Mouse (Mus musculus): ENCODE results near the gene Cep41. TPM values are rescaled to one million over a fixed set of nuclear protein-coding genes. Genes with fewer than 3 reads are reported as not detected.

Gene Cep41
- polyA plus RNA-seq, 1 experiment from 2014 or later = 19.7 TPM

DNA sequence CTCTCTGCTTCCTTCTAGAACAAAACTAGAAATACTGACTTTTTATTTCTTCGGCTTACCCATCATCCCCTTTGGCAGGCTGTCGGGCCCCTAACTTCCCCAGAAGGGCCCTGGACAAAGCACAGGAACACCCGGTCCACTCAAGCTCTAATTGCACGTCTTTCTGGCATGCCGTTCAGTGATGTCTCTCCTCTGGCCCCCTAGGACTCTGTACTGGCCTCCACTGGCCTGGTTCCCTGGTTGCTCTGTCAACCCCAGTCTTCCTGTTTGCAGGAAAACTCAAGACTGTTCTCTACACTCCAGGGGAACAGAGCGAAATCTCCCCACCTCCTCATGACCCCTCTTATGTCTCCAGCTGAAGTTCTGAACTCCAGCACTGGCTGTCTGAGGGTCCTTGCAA, 74.8 kb downstream of the Cep41 start:
- DNase-seq (ENCODE audit: low spot score) (peak; percentile 29), ATAC-seq (ENCODE audit: low FRiP score) (no peak)
- Histone ChIP-seq H3K27me3 (ENCODE audit: control insufficient read depth, insufficient read depth, low read length) (no peaks in the 10 kb centered on the region), H3K27ac (ENCODE audit: low read depth, low read length) (peak overlapping the region; percentile 84; the same call in 1 of the 2 replicates), H3K9ac (ENCODE audit: low read depth, low read length) (no peak overlapping the region), H3K9me3 (ENCODE audit: control insufficient read depth, low read length) (no peaks in the 10 kb centered on the region), H3K4me1 (replicated peaks; ENCODE audit: control insufficient read depth, insufficient read depth, low read length) (peaks cover 16% of the 10 kb centered on the region; the same call in 1 of the 2 replicates), H3K36me3 (ENCODE audit: control insufficient read depth, insufficient read depth, low read length) (no peaks in the 10 kb centered on the region), H3K4me3 (ENCODE audit: low read depth, low read length) (no peak overlapping the region), H3K4me2 (replicated peaks; ENCODE audit: low read depth, low read length) (no peak overlapping the region)
- 25% methylated on average over 6 of the region's 6 CpGs for WGBS

DNA sequence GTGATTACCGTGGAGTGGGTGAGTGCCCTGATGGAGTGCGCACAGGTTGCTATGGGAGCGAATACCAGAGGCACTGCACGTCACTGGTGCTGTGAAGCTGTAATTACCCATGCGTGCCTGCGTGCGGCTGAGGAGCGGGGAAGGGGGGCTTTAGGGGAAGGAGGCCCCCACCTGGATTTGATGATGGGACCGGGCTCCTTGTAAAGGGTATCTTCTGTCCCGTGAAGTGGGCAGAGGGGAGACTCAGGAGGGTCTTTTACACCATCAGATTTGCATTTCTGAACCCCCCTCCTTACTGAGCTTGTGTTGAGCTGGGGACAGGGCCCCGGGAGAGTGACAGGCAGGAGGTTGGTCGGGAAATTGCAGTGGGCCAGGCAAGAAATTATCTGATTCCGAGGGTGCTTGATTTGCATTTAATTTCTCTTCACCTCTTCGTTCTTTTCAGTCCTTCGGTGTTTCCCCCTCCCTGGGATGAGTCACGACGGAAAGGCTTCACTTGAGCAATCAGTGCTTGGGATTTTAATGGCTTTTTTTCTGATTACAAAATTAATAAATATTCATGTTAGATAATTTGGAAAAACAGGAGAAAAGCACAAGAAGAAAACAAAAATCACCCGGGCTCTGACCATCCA, 75.5 kb downstream of the Cep41 start:
- Histone ChIP-seq H3K36me3 (ENCODE audit: control insufficient read depth, insufficient read depth, low read length) (no peaks in the 10 kb centered on the region), H3K9me3 (ENCODE audit: control insufficient read depth, low read length) (no peaks in the 10 kb centered on the region), H3K4me1 (replicated peaks; ENCODE audit: control insufficient read depth, insufficient read depth, low read length) (peaks cover 16% of the 10 kb centered on the region; the same call in 1 of the 2 replicates), H3K27ac (ENCODE audit: low read depth, low read length) (peak overlapping the region; percentile 84), H3K9ac (ENCODE audit: low read depth, low read length) (peak overlapping the region; percentile 44), H3K4me3 (ENCODE audit: low read depth, low read length) (peak overlapping the region; percentile 15), H3K27me3 (ENCODE audit: control insufficient read depth, insufficient read depth, low read length) (no peaks in the 10 kb centered on the region), H3K4me2 (replicated peaks; ENCODE audit: low read depth, low read length) (peak overlapping the region; percentile 51)
- ATAC-seq (ENCODE audit: low FRiP score) (peak; percentile 84), DNase-seq (ENCODE audit: low spot score) (peak; percentile 76)
- WGBS = 3% methylated on average over 18 of the region's 18 CpGs

DNA sequence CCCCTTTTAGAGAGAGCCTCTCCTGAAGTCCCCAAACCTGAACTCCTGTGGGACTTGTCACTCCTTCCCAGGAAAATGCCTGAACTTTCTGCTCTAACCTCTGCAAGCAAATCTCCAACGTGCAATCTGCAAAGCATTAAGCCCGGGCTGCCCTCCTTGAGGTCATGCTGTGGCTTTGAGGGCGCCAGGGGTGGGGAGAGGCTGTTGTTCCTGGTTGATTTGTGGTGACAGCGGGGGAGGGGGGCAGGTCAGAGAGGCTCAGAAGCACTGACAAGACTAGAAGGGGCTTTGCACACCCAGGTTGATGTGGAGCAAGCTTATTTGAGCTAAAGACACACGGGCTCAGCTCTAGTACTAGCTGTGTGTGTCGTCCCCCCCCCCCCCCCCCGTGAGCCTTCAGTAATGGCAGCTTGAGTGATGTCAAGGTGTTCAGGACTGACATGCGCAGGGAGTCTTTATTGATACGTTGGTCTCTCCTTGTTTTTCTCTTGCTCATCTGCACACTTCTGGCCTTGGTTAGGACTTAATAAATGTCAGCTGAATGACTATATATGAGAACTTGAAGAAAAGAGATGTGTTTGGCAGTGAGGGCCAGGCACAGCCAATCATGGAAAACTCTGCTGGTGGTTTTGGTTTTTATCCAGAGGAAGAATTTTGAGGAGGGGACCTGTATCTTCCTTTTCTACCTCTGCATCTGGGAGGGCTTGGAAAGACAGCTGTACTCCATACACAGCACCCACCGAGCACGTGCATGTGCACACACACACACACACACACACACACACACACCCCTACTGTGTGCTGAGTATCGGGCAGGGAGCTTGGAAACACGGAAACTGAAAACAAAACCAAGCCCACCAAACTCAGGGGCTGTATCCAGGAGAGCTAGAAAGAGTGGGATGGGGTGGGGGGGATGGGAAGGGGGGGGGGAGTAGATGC, 76.3 kb downstream of the Cep41 start:
- Histone ChIP-seq H3K4me3 (ENCODE audit: low read depth, low read length) (peak overlapping the region; percentile 15), H3K4me2 (replicated peaks; ENCODE audit: low read depth, low read length) (peak overlapping the region; percentile 51), H3K9me3 (ENCODE audit: control insufficient read depth, low read length) (no peaks in the 10 kb centered on the region), H3K36me3 (ENCODE audit: control insufficient read depth, insufficient read depth, low read length) (no peaks in the 10 kb centered on the region), H3K27ac (ENCODE audit: low read depth, low read length) (peak overlapping the region; percentile 84), H3K27me3 (ENCODE audit: control insufficient read depth, insufficient read depth, low read length) (no peaks in the 10 kb centered on the region), H3K4me1 (replicated peaks; ENCODE audit: control insufficient read depth, insufficient read depth, low read length) (peaks cover 16% of the 10 kb centered on the region; the same call in 1 of the 2 replicates), H3K9ac (ENCODE audit: low read depth, low read length) (no peak overlapping the region)
- peak; percentile 69 for DNase-seq (ENCODE audit: low spot score)
- ATAC-seq (ENCODE audit: low FRiP score) = peak; percentile 55
- WGBS = 2% methylated on average over 12 of the region's 13 CpGs

DNA sequence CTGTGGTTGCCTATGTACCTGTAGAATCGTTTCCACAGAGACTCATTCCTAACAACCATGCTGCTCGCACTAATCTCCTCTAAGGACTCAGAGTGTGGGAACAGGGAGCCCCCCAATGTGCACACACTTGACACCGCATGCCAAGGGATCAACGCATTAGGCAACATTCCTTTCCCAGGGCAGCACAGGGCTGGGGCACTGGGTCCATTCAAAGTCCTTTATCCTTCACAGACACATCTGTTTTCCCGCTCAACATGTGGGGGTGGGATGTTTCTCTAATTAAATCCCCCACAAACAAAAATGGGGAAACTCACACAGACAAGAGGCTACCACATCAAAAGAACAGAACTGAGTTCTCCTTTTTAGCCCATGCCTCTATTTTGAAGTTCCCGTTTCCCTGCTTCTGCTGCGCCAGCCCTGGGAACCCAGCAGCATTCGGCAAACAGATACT, 77.0 kb downstream of the Cep41 start:
- Histone ChIP-seq H3K4me1 (replicated peaks; ENCODE audit: control insufficient read depth, insufficient read depth, low read length) (peaks cover 19% of the 10 kb centered on the region; the same call in 1 of the 2 replicates), H3K27me3 (ENCODE audit: control insufficient read depth, insufficient read depth, low read length) (no peaks in the 10 kb centered on the region), H3K36me3 (ENCODE audit: control insufficient read depth, insufficient read depth, low read length) (no peaks in the 10 kb centered on the region), H3K9me3 (ENCODE audit: control insufficient read depth, low read length) (no peaks in the 10 kb centered on the region), H3K27ac (ENCODE audit: low read depth, low read length) (peak overlapping the region; percentile 84), H3K4me2 (replicated peaks; ENCODE audit: low read depth, low read length) (0 out of 2 replicates have a peak overlapping the region, but pooled peaks have one; percentile 25), H3K9ac (ENCODE audit: low read depth, low read length) (no peak overlapping the region), H3K4me3 (ENCODE audit: low read depth, low read length) (no peak overlapping the region)
- WGBS = 2% methylated on average over 8 of the region's 8 CpGs
- DNase-seq (ENCODE audit: low spot score) (peak; percentile 57), ATAC-seq (ENCODE audit: low FRiP score) (peak; percentile 36; the same call in 1 of the 2 replicates)

DNA sequence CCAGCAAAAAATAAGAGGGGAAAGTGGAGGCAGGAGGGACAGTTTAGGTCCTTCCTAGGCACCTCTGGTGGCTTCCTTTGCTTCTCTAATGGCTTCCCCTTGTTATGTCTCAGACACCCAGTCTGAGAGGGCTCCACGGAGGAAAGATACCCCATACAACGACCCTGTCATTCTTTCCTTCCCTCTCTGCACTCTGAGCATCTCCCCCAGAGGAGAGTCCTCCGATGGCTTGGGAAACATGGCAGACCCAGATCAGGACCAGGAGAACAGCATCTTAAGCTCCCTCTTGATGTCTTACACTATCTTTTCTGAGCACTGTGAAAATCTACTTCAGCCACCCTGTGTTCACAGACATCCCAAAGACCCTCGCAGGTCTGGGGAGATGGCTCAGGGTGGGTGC, 77.8 kb downstream of the Cep41 start:
- peak overlapping the region; percentile 17; the same call in 1 of the 2 replicates for H3K27ac ChIP-seq (ENCODE audit: low read depth, low read length)
- no peak overlapping the region for H3K4me3 ChIP-seq (ENCODE audit: low read depth, low read length)
- H3K36me3 ChIP-seq (ENCODE audit: control insufficient read depth, insufficient read depth, low read length) = no peaks in the 10 kb centered on the region
- no peak overlapping the region for H3K9ac ChIP-seq (ENCODE audit: low read depth, low read length)
- H3K4me2 ChIP-seq (replicated peaks; ENCODE audit: low read depth, low read length) = no peak overlapping the region
- H3K9me3 ChIP-seq (ENCODE audit: control insufficient read depth, low read length) = no peaks in the 10 kb centered on the region
- DNase-seq (ENCODE audit: low spot score) (no peak), ATAC-seq (ENCODE audit: low FRiP score) (no peak)
- 25% methylated on average over 4 of the region's 4 CpGs for WGBS
- no peaks in the 10 kb centered on the region for H3K27me3 ChIP-seq (ENCODE audit: control insufficient read depth, insufficient read depth, low read length)
- peaks cover 19% of the 10 kb centered on the region; the same call in 1 of the 2 replicates for H3K4me1 ChIP-seq (replicated peaks; ENCODE audit: control insufficient read depth, insufficient read depth, low read length)

DNA sequence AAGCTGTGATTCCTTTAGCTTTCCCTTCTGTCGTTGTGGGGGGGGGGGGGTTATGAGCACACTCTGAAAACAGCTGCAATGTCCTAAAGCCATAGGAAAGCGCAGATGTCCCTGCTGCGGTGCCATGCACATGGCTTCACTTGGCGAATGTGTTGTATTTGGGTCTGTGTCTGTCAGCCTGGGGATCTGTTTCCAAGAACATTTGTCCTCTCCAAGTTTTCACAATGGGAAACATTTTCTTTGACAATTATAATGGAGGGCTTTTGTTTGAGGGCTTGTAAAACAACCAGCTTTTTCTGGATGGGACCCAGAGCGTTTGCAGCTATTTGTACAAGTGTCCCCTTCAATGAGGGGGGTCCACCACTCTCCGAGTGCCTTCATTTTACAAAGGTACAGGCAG, 79.3 kb downstream of the Cep41 start:
- no peak for DNase-seq (ENCODE audit: low spot score)
- Histone ChIP-seq H3K36me3 (ENCODE audit: control insufficient read depth, insufficient read depth, low read length) (no peaks in the 10 kb centered on the region), H3K9me3 (ENCODE audit: control insufficient read depth, low read length) (no peaks in the 10 kb centered on the region), H3K4me2 (replicated peaks; ENCODE audit: low read depth, low read length) (no peak overlapping the region), H3K4me3 (ENCODE audit: low read depth, low read length) (no peak overlapping the region), H3K4me1 (replicated peaks; ENCODE audit: control insufficient read depth, insufficient read depth, low read length) (peaks cover 19% of the 10 kb centered on the region; the same call in 1 of the 2 replicates), H3K27me3 (ENCODE audit: control insufficient read depth, insufficient read depth, low read length) (no peaks in the 10 kb centered on the region), H3K27ac (ENCODE audit: low read depth, low read length) (no peak overlapping the region), H3K9ac (ENCODE audit: low read depth, low read length) (no peak overlapping the region)
- WGBS = 68% methylated on average over 6 of the region's 6 CpGs
- ATAC-seq (ENCODE audit: low FRiP score) = no peak

DNA sequence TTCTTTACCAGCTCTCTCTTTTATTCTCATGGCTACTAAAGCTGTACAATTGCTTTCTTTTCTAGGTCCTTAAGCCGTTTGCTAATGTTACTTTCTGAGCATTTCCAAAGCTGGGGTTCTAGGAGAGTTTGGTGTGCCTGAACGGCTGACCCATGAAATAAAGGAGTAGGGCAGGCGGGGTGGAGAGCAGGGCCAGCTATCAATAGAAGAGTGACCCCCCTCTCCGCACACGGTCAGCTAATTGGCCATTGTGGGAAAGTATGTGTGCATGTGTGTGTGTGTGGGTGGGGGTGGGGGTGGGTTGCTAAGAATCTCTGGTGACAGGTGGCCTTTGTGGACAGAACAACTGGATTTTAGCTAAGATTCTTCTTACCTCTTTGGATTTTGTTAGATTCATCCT, 82.3 kb downstream of the Cep41 start:
- no peak overlapping the region for H3K4me3 ChIP-seq (ENCODE audit: low read depth, low read length)
- H3K36me3 ChIP-seq (ENCODE audit: control insufficient read depth, insufficient read depth, low read length) = no peaks in the 10 kb centered on the region
- DNase-seq (ENCODE audit: low spot score) = no peak
- H3K27me3 ChIP-seq (ENCODE audit: control insufficient read depth, insufficient read depth, low read length) = no peaks in the 10 kb centered on the region
- 36% methylated on average over 5 of the region's 5 CpGs for WGBS
- ATAC-seq (ENCODE audit: low FRiP score) = no peak
- peaks cover 8% of the 10 kb centered on the region; the same call in 1 of the 2 replicates for H3K4me1 ChIP-seq (replicated peaks; ENCODE audit: control insufficient read depth, insufficient read depth, low read length)
- H3K4me2 ChIP-seq (replicated peaks; ENCODE audit: low read depth, low read length) = no peak overlapping the region
- no peaks in the 10 kb centered on the region for H3K9me3 ChIP-seq (ENCODE audit: control insufficient read depth, low read length)
- no peak overlapping the region for H3K27ac ChIP-seq (ENCODE audit: low read depth, low read length)
- H3K9ac ChIP-seq (ENCODE audit: low read depth, low read length) = no peak overlapping the region

DNA sequence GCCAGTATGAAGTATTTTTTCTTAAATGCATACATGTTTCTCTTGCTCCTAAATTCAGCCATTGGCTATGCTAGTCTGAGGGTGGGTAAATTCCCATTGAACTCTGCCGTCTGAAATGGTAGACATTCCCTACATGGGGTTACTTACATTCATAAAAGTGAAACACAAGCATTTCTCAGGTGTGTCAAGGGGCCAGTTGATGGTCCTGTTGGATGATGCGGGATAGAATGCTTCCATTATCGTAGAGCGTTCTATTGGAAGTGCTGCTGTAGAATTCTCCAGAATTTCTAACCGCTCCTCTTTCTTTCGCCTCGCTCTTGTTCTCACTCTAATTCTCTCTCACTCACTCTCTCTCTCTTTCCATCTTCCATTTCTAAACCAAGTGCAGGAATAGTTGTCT, 82.8 kb downstream of the Cep41 start, which contains the start of gene Cpa5:
Gene Cpa5, plus strand, starts transcription at position 301 of the 400 bp plus-strand sequence.
- Histone ChIP-seq H3K36me3 (ENCODE audit: control insufficient read depth, insufficient read depth, low read length) (no peaks in the 10 kb centered on the region), H3K27me3 (ENCODE audit: control insufficient read depth, insufficient read depth, low read length) (no peaks in the 10 kb centered on the region), H3K9ac (ENCODE audit: low read depth, low read length) (no peak within 1 kb of the TSS), H3K27ac (ENCODE audit: low read depth, low read length) (no peak within 1 kb of the TSS), H3K4me2 (replicated peaks; ENCODE audit: low read depth, low read length) (no peak within 1 kb of the TSS), H3K4me1 (replicated peaks; ENCODE audit: control insufficient read depth, insufficient read depth, low read length) (peaks cover 3% of the 10 kb centered on the region; the same call in 1 of the 2 replicates), H3K9me3 (ENCODE audit: control insufficient read depth, low read length) (no peaks in the 10 kb centered on the region), H3K4me3 (ENCODE audit: low read depth, low read length) (no peak within 1 kb of the TSS)
- 78% methylated on average over 7 of the region's 7 CpGs for WGBS
- ATAC-seq (ENCODE audit: low FRiP score) = no peak
- DNase-seq (ENCODE audit: low spot score) = no peak
